Comparison of ENCODE assay signal across 28 mouse cellular contexts in genomic region chr14:75818528-75818927, GRCm38 (mm10). TPM values are rescaled to one million over a fixed set of nuclear protein-coding genes. Genes with fewer than 3 reads are reported as not detected.
A peak's percentile ranks its signal among the peaks of the same experiment; 100 is the strongest.
DNase-seq lines count a peak whose midpoint lies in the region; ATAC-seq and TF ChIP-seq lines count a peak whose summit lies in the region.
"Had no signal": no experiment of that assay in that cellular context is flagged by ENCODE, and none has a peak within 500 bp of the region (broad histone marks: within the 10 kb centered on the region; RNA-seq: fewer than 3 reads in every experiment).

No protein-coding gene starts in this region.

- H3K27ac ChIP-seq in midbrain, postnatal 0 days (ENCODE audit: low read depth, low read length): no peak overlapping the region
- H3K27ac ChIP-seq: embryonic facial prominence, embryonic 10.5 days; embryonic facial prominence, embryonic 13.5 days; forebrain, embryonic 12.5 days; forebrain, embryonic 15.5 days; heart, adult 2 months; heart, embryonic 10.5 days; heart, embryonic 13.5 days; hindbrain, embryonic 14.5 days; hindbrain, postnatal 0 days had no signal

- no peaks in the 10 kb centered on the region for H3K27me3 ChIP-seq in midbrain, postnatal 0 days (ENCODE audit: insufficient read depth, low read length)
- H3K27me3 ChIP-seq: CH12.LX; embryonic facial prominence, embryonic 13.5 days; forebrain, embryonic 12.5 days; forebrain, embryonic 15.5 days; heart, embryonic 13.5 days had no signal

- no peak overlapping the region for H3K4me2 ChIP-seq in midbrain, postnatal 0 days (ENCODE audit: low read depth, low read length, poor library complexity, severe bottlenecking)
- H3K4me2 ChIP-seq: embryonic facial prominence, embryonic 13.5 days; forebrain, embryonic 12.5 days; forebrain, embryonic 15.5 days; heart, embryonic 13.5 days; hindbrain, embryonic 14.5 days had no signal

- no peak for TF ChIP-seq CTCF in midbrain, postnatal 0 days (IDR thresholded peaks at IDR 0.05)

- DNase-seq in 416B (ENCODE audit: low read depth): peak; percentile 59
- no peak for DNase-seq in kidney, adult 9 months
- DNase-seq in midbrain, postnatal 0 days (ENCODE audit: low spot score): no peak
- no peak for DNase-seq in lung, postnatal 36 days
- DNase-seq: adrenal gland, adult 8-10 months; adrenal gland, postnatal 25 days; cerebellum, adult 11-12 months; cerebellum, adult 8-10 months; cerebellum, postnatal 10 days; gastrocnemius, postnatal 25 days; heart, adult 2 months; heart, postnatal 14 days; heart, postnatal 4 days had no signal

- no peak overlapping the region for H3K4me3 ChIP-seq in midbrain, postnatal 0 days (ENCODE audit: low read depth, low read length)
- H3K4me3 ChIP-seq: embryonic facial prominence, embryonic 10.5 days; embryonic facial prominence, embryonic 13.5 days; erythroblast, embryonic 14.5 days; forebrain, embryonic 12.5 days; forebrain, embryonic 15.5 days; heart, adult 2 months; heart, embryonic 10.5 days; heart, embryonic 13.5 days had no signal

- H3K9ac ChIP-seq in midbrain, postnatal 0 days (replicated peaks; ENCODE audit: low read length, poor library complexity, severe bottlenecking): no peak overlapping the region
- H3K9ac ChIP-seq: embryonic facial prominence, embryonic 13.5 days; forebrain, embryonic 12.5 days; forebrain, embryonic 15.5 days; heart, embryonic 13.5 days; hindbrain, embryonic 14.5 days had no signal

- H3K9me3 ChIP-seq in midbrain, postnatal 0 days (ENCODE audit: low read length): no peaks in the 10 kb centered on the region
- H3K9me3 ChIP-seq: embryonic facial prominence, embryonic 10.5 days; embryonic facial prominence, embryonic 13.5 days; forebrain, embryonic 12.5 days; forebrain, embryonic 15.5 days; G1E; heart, embryonic 10.5 days; heart, embryonic 13.5 days had no signal

- H3K4me1 ChIP-seq in midbrain, postnatal 0 days (ENCODE audit: insufficient read depth, low read length): no peaks in the 10 kb centered on the region
- H3K4me1 ChIP-seq: embryonic facial prominence, embryonic 10.5 days; embryonic facial prominence, embryonic 13.5 days; forebrain, embryonic 12.5 days; forebrain, embryonic 15.5 days; heart, embryonic 10.5 days; heart, embryonic 13.5 days had no signal

- ATAC-seq in common myeloid progenitor, adult 5-6 weeks (replicated peaks; ENCODE audit: low read depth, poor library complexity, severe bottlenecking): 0 out of 2 replicates have a peak, but pooled peaks have one; percentile 29
- peak; percentile 66 for ATAC-seq in megakaryocyte progenitor cell, adult 5-6 weeks (replicated peaks; ENCODE audit: poor library complexity)
- no peak for ATAC-seq in midbrain, postnatal 0 days (ENCODE audit: low FRiP score)
- ATAC-seq: forebrain, embryonic 15.5 days; hindbrain, postnatal 0 days; inflammation-experienced regulatory T-cells, adult 6 months; intestine, embryonic 16.5 days had no signal

- 89% methylated on average over 2 of the region's 2 CpGs for WGBS in midbrain, postnatal 0 days

- H3K36me3 ChIP-seq in midbrain, postnatal 0 days (ENCODE audit: insufficient read depth, low read length): no peaks in the 10 kb centered on the region
- H3K36me3 ChIP-seq: embryonic facial prominence, embryonic 10.5 days; embryonic facial prominence, embryonic 13.5 days; forebrain, embryonic 12.5 days; forebrain, embryonic 15.5 days; G1E; heart, embryonic 10.5 days; heart, embryonic 13.5 days had no signal

RNA-seq across cellular contexts. Expression of gene Tpt1, which starts 26.4 kb away (rescaled TPM):
- total RNA-seq in common myeloid progenitor, adult 5-6 weeks (2017): 1,030 and 1,151 TPM in 2 replicates
- total RNA-seq in megakaryocyte progenitor cell, adult 5-6 weeks (2015): 4,894 and 5,633 TPM in 2 replicates
- total RNA-seq in megakaryocyte progenitor cell, adult 5-6 weeks (2017): 809 and 847 TPM in 2 replicates
- 555 and 595 TPM in 2 replicates for total RNA-seq in midbrain, postnatal 0 days (2014; rRNA removed)
- polyA plus RNA-seq in midbrain, postnatal 0 days (2015; fragmentation: Nextera tagmentation; extraction: Ambion mirVana): 612 and 651 TPM in 2 replicates

RNA-seq across cellular contexts. Expression of gene Slc25a30, which starts 31.7 kb away (rescaled TPM):
- total RNA-seq in common myeloid progenitor, adult 5-6 weeks (2017): 20.3 and 29.7 TPM in 2 replicates
- total RNA-seq in megakaryocyte progenitor cell, adult 5-6 weeks (2015): 17.3 TPM in 2 replicates
- 16.9 and 17.6 TPM in 2 replicates for total RNA-seq in megakaryocyte progenitor cell, adult 5-6 weeks (2017)
- total RNA-seq in midbrain, postnatal 0 days (2014; rRNA removed): 9.6 and 17.1 TPM in 2 replicates
- 6.2 and 6.5 TPM in 2 replicates for polyA plus RNA-seq in midbrain, postnatal 0 days (2015; fragmentation: Nextera tagmentation; extraction: Ambion mirVana)
